Mouse (Mus musculus): ENCODE data around the gene Cadps2. TPM values are rescaled to one million over a fixed set of nuclear protein-coding genes. Genes with fewer than 3 reads are reported as not detected.

Cadps2 gene
- total and polyA plus RNA-seq, 3 experiments = not detected

GRCm38 (mm10) chr6:23829338-23829737, 9.9 kb downstream of the Cadps2 start:
- TF ChIP-seq CHD2 (IDR thresholded peaks at IDR 0.05; ENCODE audit: low read length) (no peak), PAX5 (IDR thresholded peaks at IDR 0.05; ENCODE audit: low read length) (no peak), NELFE (IDR thresholded peaks at IDR 0.05; ENCODE audit: low read depth, low read length) (no peak), GABPA (IDR thresholded peaks at IDR 0.05; ENCODE audit: insufficient replicate concordance, low read depth, low read length) (no peak), ELF1 (IDR thresholded peaks at IDR 0.05; ENCODE audit: low read depth, low read length) (no peak), JUND (conservative IDR thresholded peaks at IDR 0.05; ENCODE audit: low read depth, low read length) (no peak), POLR2A (IDR thresholded peaks at IDR 0.05; ENCODE audit: low read depth, low read length) (no peak), TCF12 (IDR thresholded peaks at IDR 0.05; ENCODE audit: low read depth, low read length) (no peak), USF1 (IDR thresholded peaks at IDR 0.05; ENCODE audit: low read depth, low read length) (no peak)
- no peaks in the 10 kb centered on the region for H3K4me1 ChIP-seq (ENCODE audit: control insufficient read depth in 1 of 2, insufficient read depth in 2 of 2)
- in situ Hi-C loops (cut with MboI; ENCODE audit: low pct_ligation_motif_present, low pct_unique_long_range_greater_than_20kb, low sequenced_read_pairs) (no loop called here), dilution Hi-C loops (cut with MboI; ENCODE audit: extremely low pct_ligation_motif_present, extremely low pct_unique_long_range_greater_than_20kb, low sequenced_read_pairs) (no loop called here)
- H3K9me3 ChIP-seq (replicated peaks; ENCODE audit: low read length) = no peaks in the 10 kb centered on the region
- no peaks in the 10 kb centered on the region for H3K36me3 ChIP-seq (replicated peaks in 1 of 2; ENCODE audit: control insufficient read depth in 1 of 2, insufficient read depth in 1 of 2, low read length in 1 of 2)
- H3K79me2 ChIP-seq (replicated peaks; ENCODE audit: control insufficient read depth, extremely low read depth, insufficient read depth, poor library complexity, severe bottlenecking) = no peaks in the 10 kb centered on the region
- H3K27me3 ChIP-seq (replicated peaks) = no peaks in the 10 kb centered on the region
- H3K4me3 ChIP-seq (replicated peaks in 1 of 3; ENCODE audit: low read depth in 2 of 3, low read length in 2 of 3, poor library complexity in 1 of 3) = no peak overlapping the region
- no peak overlapping the region for H3K4me2 ChIP-seq (ENCODE audit: insufficient read depth, low read depth, poor library complexity, severe bottlenecking)
- H3K9ac ChIP-seq (ENCODE audit: insufficient read depth, low read depth) = no peak overlapping the region
- H3K27ac ChIP-seq (ENCODE audit: insufficient read depth, low read depth) = no peak overlapping the region
- DNase-seq (ENCODE audit: extremely low read depth) = no peak

- no peak for DNase-seq (ENCODE audit: extremely low read depth)
- dilution Hi-C loops (cut with MboI; ENCODE audit: extremely low pct_ligation_motif_present, extremely low pct_unique_long_range_greater_than_20kb, low sequenced_read_pairs) (no loop called here), in situ Hi-C loops (cut with MboI; ENCODE audit: low pct_ligation_motif_present, low pct_unique_long_range_greater_than_20kb, low sequenced_read_pairs) (no loop called here)
- TF ChIP-seq HCFC1 (IDR thresholded peaks at IDR 0.05; ENCODE audit: low read depth, low read length) = no peak
- no peak for TF ChIP-seq ZC3H11A (IDR thresholded peaks at IDR 0.05; ENCODE audit: low read depth, low read length)
- TF ChIP-seq CHD2 (IDR thresholded peaks at IDR 0.05; ENCODE audit: low read length) = no peak
- no peak for TF ChIP-seq ELF1 (IDR thresholded peaks at IDR 0.05; ENCODE audit: low read depth, low read length)
- no peak for TF ChIP-seq MXI1 (IDR thresholded peaks at IDR 0.05; ENCODE audit: low read depth, low read length)
- no peak for TF ChIP-seq UBTF (IDR thresholded peaks at IDR 0.05; ENCODE audit: low read depth, low read length)
- no peak for TF ChIP-seq JUND (conservative IDR thresholded peaks at IDR 0.05; ENCODE audit: low read depth, low read length)
- Histone ChIP-seq H3K27ac (ENCODE audit: insufficient read depth, low read depth) (no peak overlapping the region), H3K79me2 (replicated peaks; ENCODE audit: control insufficient read depth, extremely low read depth, insufficient read depth, poor library complexity, severe bottlenecking) (no peaks in the 10 kb centered on the region), H3K4me3 (replicated peaks in 1 of 3; ENCODE audit: low read depth in 2 of 3, low read length in 2 of 3, poor library complexity in 1 of 3) (no peak overlapping the region), H3K4me2 (ENCODE audit: insufficient read depth, low read depth, poor library complexity, severe bottlenecking) (no peak overlapping the region), H3K4me1 (ENCODE audit: control insufficient read depth in 1 of 2, insufficient read depth in 2 of 2) (no peaks in the 10 kb centered on the region), H3K36me3 (replicated peaks in 1 of 2; ENCODE audit: control insufficient read depth in 1 of 2, insufficient read depth in 1 of 2, low read length in 1 of 2) (no peaks in the 10 kb centered on the region), H3K27me3 (replicated peaks) (no peaks in the 10 kb centered on the region), H3K9ac (ENCODE audit: insufficient read depth, low read depth) (no peak overlapping the region), H3K9me3 (replicated peaks; ENCODE audit: low read length) (no peaks in the 10 kb centered on the region)
Observed at GRCm38 (mm10) chr6:23821819-23822218, 17.4 kb downstream of the Cadps2 start.

GRCm38 (mm10) chr6:23810087-23810486, 29.1 kb downstream of the Cadps2 start:
- H3K9me3 ChIP-seq (replicated peaks; ENCODE audit: low read length) = no peaks in the 10 kb centered on the region
- TF ChIP-seq UBTF (IDR thresholded peaks at IDR 0.05; ENCODE audit: low read depth, low read length) = no peak
- TF ChIP-seq ZNF384 (IDR thresholded peaks at IDR 0.05; ENCODE audit: low read depth, low read length) = no peak
- no peak for TF ChIP-seq JUN (IDR thresholded peaks at IDR 0.05; ENCODE audit: insufficient read depth, low read depth, low read length)
- TF ChIP-seq MEF2A (IDR thresholded peaks at IDR 0.05; ENCODE audit: borderline replicate concordance, low read depth, low read length) = no peak
- no peak for TF ChIP-seq RAD21 (IDR thresholded peaks at IDR 0.05; ENCODE audit: low read depth, low read length)
- TF ChIP-seq BHLHE40 (IDR thresholded peaks at IDR 0.05; ENCODE audit: low read depth, low read length) = no peak
- TF ChIP-seq KAT2A (IDR thresholded peaks at IDR 0.05; ENCODE audit: insufficient replicate concordance, low read length) = no peak
- no peak for TF ChIP-seq CTCF (conservative IDR thresholded peaks at IDR 0.05 in 1 of 2, IDR thresholded peaks at IDR 0.05 in 1 of 2; ENCODE audit: low read depth in 2 of 2, low read length in 2 of 2)
- TF ChIP-seq ZKSCAN1 (IDR thresholded peaks at IDR 0.05; ENCODE audit: borderline replicate concordance, low read depth, low read length) = no peak
- TF ChIP-seq MAX (IDR thresholded peaks at IDR 0.05; ENCODE audit: low read length) = no peak
- no peak for TF ChIP-seq GABPA (IDR thresholded peaks at IDR 0.05; ENCODE audit: insufficient replicate concordance, low read depth, low read length)
- TF ChIP-seq MYC (IDR thresholded peaks at IDR 0.05; ENCODE audit: low read depth, low read length) = no peak
- no peak for TF ChIP-seq MAZ (IDR thresholded peaks at IDR 0.05; ENCODE audit: low read depth, low read length)
- no peak for TF ChIP-seq MAFK (IDR thresholded peaks at IDR 0.05; ENCODE audit: insufficient replicate concordance, low read length)
- no peak for DNase-seq (ENCODE audit: extremely low read depth)
- dilution Hi-C loops (cut with MboI; ENCODE audit: extremely low pct_ligation_motif_present, extremely low pct_unique_long_range_greater_than_20kb, low sequenced_read_pairs) = no loop called here
- no peak overlapping the region for H3K27ac ChIP-seq (ENCODE audit: insufficient read depth, low read depth)
- no peak overlapping the region for H3K4me2 ChIP-seq (ENCODE audit: insufficient read depth, low read depth, poor library complexity, severe bottlenecking)
- H3K4me3 ChIP-seq (replicated peaks in 1 of 3; ENCODE audit: low read depth in 2 of 3, low read length in 2 of 3, poor library complexity in 1 of 3) = no peak overlapping the region
- 0 out of 4 replicates have a peak, but pooled peaks cover 0 to 3% of the 10 kb centered on the region in 2 experiments for H3K4me1 ChIP-seq (ENCODE audit: control insufficient read depth in 1 of 2, insufficient read depth in 2 of 2)
- no peaks in the 10 kb centered on the region for H3K36me3 ChIP-seq (replicated peaks in 1 of 2; ENCODE audit: control insufficient read depth in 1 of 2, insufficient read depth in 1 of 2, low read length in 1 of 2)
- H3K79me2 ChIP-seq (replicated peaks; ENCODE audit: control insufficient read depth, extremely low read depth, insufficient read depth, poor library complexity, severe bottlenecking) = no peaks in the 10 kb centered on the region
- H3K27me3 ChIP-seq (replicated peaks) = no peaks in the 10 kb centered on the region
- in situ Hi-C loops (cut with MboI; ENCODE audit: low pct_ligation_motif_present, low pct_unique_long_range_greater_than_20kb, low sequenced_read_pairs) = no loop called here
- H3K9ac ChIP-seq (ENCODE audit: insufficient read depth, low read depth) = no peak overlapping the region

Measured in CH12.LX (cell line).